Comparison of ENCODE assay signal across 17 mouse cellular contexts in genomic region chr8:86282922-86283321, GRCm38 (mm10).
DNase-seq lines count a peak whose midpoint lies in the region; ATAC-seq and TF ChIP-seq lines count a peak whose summit lies in the region.
"Had no signal": no experiment of that assay in that cellular context is flagged by ENCODE, and none has a peak within 500 bp of the region (broad histone marks: within the 10 kb centered on the region; RNA-seq: fewer than 3 reads in every experiment).

No protein-coding gene starts in this region.

- no peak overlapping the region for H3K27ac ChIP-seq in forebrain, postnatal 0 days (ENCODE audit: low read depth, low read length)
- H3K27ac ChIP-seq in forebrain, embryonic 11.5 days (ENCODE audit: low read depth, low read length) = no peak overlapping the region
- H3K27ac ChIP-seq: embryonic facial prominence, embryonic 15.5 days; forebrain, embryonic 12.5 days; heart, embryonic 15.5 days; left cerebral cortex, adult 2 months; neural tube, embryonic 13.5 days had no signal

- H3K9me3 ChIP-seq in forebrain, postnatal 0 days (ENCODE audit: low read length) = no peaks in the 10 kb centered on the region
- H3K9me3 ChIP-seq in forebrain, embryonic 11.5 days (ENCODE audit: control insufficient read depth, low read length) = no peaks in the 10 kb centered on the region
- H3K9me3 ChIP-seq: embryonic facial prominence, embryonic 15.5 days; forebrain, embryonic 12.5 days; G1E; heart, embryonic 15.5 days had no signal

- peak; percentile 14 for DNase-seq in forebrain, postnatal 0 days
- no peak for DNase-seq in forebrain, embryonic 11.5 days (ENCODE audit: low spot score)
- peak; percentile 20 to 64 for DNase-seq in left cerebral cortex, postnatal 10 days (ENCODE audit: extremely low spot score in 1 of 2, low spot score in 2 of 2)
- no peak for DNase-seq in left cerebral cortex, adult 8-10 months (ENCODE audit: low spot score in 2 of 2)
- DNase-seq in right cerebral cortex, adult 18-20 months = peak; percentile 35
- no peak for DNase-seq in right cerebral cortex, postnatal 36 days (ENCODE audit: low spot score in 2 of 2)
- no peak for DNase-seq in urinary bladder, postnatal 4 days (ENCODE audit: low spot score in 2 of 2)
- DNase-seq: adrenal gland, postnatal 10 days; kidney, adult 2 months; liver; lung, adult 18-20 months had no signal

- H3K4me2 ChIP-seq in forebrain, postnatal 0 days (ENCODE audit: low read depth) = no peak overlapping the region
- no peak overlapping the region for H3K4me2 ChIP-seq in forebrain, embryonic 11.5 days (ENCODE audit: low read depth, low read length, severe bottlenecking)
- H3K4me2 ChIP-seq: embryonic facial prominence, embryonic 15.5 days; forebrain, embryonic 12.5 days; heart, embryonic 15.5 days; neural tube, embryonic 13.5 days had no signal

- 0 out of 2 replicates have a peak, but pooled peaks cover 5% of the 10 kb centered on the region for H3K4me1 ChIP-seq in forebrain, postnatal 0 days (ENCODE audit: insufficient read depth)
- H3K4me1 ChIP-seq in forebrain, embryonic 11.5 days (replicated peaks; ENCODE audit: control insufficient read depth, insufficient read depth, low read length) = no peaks in the 10 kb centered on the region
- H3K4me1 ChIP-seq: embryonic facial prominence, embryonic 15.5 days; forebrain, embryonic 12.5 days; heart, embryonic 15.5 days had no signal

- H3K4me3 ChIP-seq in forebrain, postnatal 0 days (ENCODE audit: low read depth, low read length) = no peak overlapping the region
- no peak overlapping the region for H3K4me3 ChIP-seq in forebrain, embryonic 11.5 days (ENCODE audit: low read depth, low read length)
- H3K4me3 ChIP-seq: embryonic facial prominence, embryonic 15.5 days; forebrain, embryonic 12.5 days; heart, embryonic 15.5 days; left cerebral cortex, adult 2 months; neural tube, embryonic 13.5 days had no signal

- no peaks in the 10 kb centered on the region for H3K36me3 ChIP-seq in forebrain, postnatal 0 days (ENCODE audit: insufficient read depth)
- no peaks in the 10 kb centered on the region for H3K36me3 ChIP-seq in forebrain, embryonic 11.5 days (ENCODE audit: control insufficient read depth, insufficient read depth, low read length)
- H3K36me3 ChIP-seq: embryonic facial prominence, embryonic 15.5 days; forebrain, embryonic 12.5 days; G1E; heart, embryonic 15.5 days; neural tube, embryonic 13.5 days had no signal

- TF ChIP-seq CTCF in forebrain, postnatal 0 days (IDR thresholded peaks at IDR 0.05; ENCODE audit: low read depth) = no peak

- WGBS in forebrain, postnatal 0 days = 31% methylated on average over 7 of the region's 7 CpGs
- 64% methylated on average over 7 of the region's 7 CpGs for WGBS in forebrain, embryonic 11.5 days

- no peaks in the 10 kb centered on the region for H3K27me3 ChIP-seq in forebrain, postnatal 0 days (ENCODE audit: insufficient read depth, low read length)
- no peaks in the 10 kb centered on the region for H3K27me3 ChIP-seq in forebrain, embryonic 11.5 days (ENCODE audit: control insufficient read depth, insufficient read depth, low read length)
- H3K27me3 ChIP-seq: embryonic facial prominence, embryonic 15.5 days; forebrain, embryonic 12.5 days; heart, embryonic 15.5 days; neural tube, embryonic 13.5 days had no signal

- H3K9ac ChIP-seq in forebrain, postnatal 0 days = no peak overlapping the region
- no peak overlapping the region for H3K9ac ChIP-seq in forebrain, embryonic 11.5 days (ENCODE audit: low read length)
- H3K9ac ChIP-seq: embryonic facial prominence, embryonic 15.5 days; forebrain, embryonic 12.5 days; heart, embryonic 15.5 days; neural tube, embryonic 13.5 days had no signal

- intact Hi-C loops in left cerebral cortex, postnatal 10 days (cut with DNase I) = no loop called here

- ATAC-seq in forebrain, postnatal 0 days = no peak
- ATAC-seq in forebrain, embryonic 11.5 days (replicated peaks; ENCODE audit: low FRiP score) = no peak

Comparison
In these comparisons a context has a peak if more than half of its experiments do, and no peak if none do; other contexts are left out.
1. DNase-seq: peak in forebrain, postnatal 0 days (single experiment), left cerebral cortex, postnatal 10 days (2 of 2) and right cerebral cortex, adult 18-20 months (single experiment); none in forebrain, embryonic 11.5 days (single experiment), left cerebral cortex, adult 8-10 months (0 of 2), right cerebral cortex, postnatal 36 days (0 of 2) and urinary bladder, postnatal 4 days (0 of 2).